Mouse (Mus musculus) kidney, postnatal 14 days (tissue): ENCODE measurements around the gene Fam171a1.
"Not testable (repeated sequence)": the region's sequence is repeated elsewhere in the genome, so short reads cannot be mapped to it uniquely, and the experiment has no call there.

ENCODE experiments used
- DNase-seq: peaks from one replicate; pipeline ENCODE4 v3.0.0; 2022; ENCODE audit warnings: mixed read lengths

Fam171a1 gene

GRCm38 (mm10) chr2:3113866-3114265, at the start of gene Fam171a1:
Gene Fam171a1 (plus strand): TSS chr2:3114224.
- peak; percentile 19 for DNase-seq

GRCm38 (mm10) chr2:3069140-3069539, 44.9 kb upstream of the Fam171a1 start:
- DNase-seq, result no peak

DNA sequence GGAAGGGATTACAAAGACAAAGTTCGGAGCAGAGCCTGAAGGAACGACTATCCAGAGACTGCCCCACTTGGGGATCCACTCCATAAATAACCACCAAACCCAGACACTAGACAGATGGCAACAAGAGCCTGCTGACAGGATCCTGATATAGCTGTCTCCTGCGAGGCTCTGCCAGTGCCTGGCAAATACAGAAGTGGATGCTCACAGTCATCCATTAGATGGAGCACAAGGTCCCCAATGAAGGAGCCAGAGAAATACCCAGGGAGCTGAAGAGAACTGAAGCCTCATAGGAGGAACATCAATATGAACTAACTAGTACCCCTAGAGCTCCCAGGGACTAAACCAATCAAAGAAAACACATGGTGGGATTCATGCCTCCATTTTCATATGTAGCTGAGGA, 25.7 kb upstream of the Fam171a1 start:
- DNase-seq, result not testable (repeated sequence)

GRCm38 (mm10) chr2:3089274-3089673, 24.8 kb upstream of the Fam171a1 start:
- DNase-seq, result peak; percentile 44

DNA sequence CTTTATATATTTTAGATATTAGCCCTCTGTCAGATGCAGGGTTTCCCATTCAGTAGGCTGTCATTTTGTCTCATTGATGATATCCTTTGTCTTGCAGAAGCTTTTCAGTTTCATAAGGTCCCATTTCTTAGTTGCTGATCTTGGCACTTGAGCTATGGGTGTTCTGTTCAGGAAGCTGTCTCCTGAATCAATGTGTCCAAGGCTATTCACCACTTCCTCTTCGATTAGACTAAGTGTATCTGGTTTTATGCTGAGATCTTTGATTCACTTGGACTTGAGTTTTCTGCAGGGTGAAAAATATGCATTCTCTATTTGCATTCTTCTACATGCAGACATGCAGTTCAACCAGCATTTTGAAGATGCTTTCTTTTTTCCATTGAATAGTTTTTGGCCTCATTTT, 17.9 kb upstream of the Fam171a1 start:
- DNase-seq, result no peak

GRCm38 (mm10) chr2:3099971-3100370, 14.1 kb upstream of the Fam171a1 start:
- DNase-seq, result no peak

GRCm38 (mm10) chr2:3101292-3101957, 12.6 kb upstream of the Fam171a1 start:
- DNase-seq, result no peak

DNA sequence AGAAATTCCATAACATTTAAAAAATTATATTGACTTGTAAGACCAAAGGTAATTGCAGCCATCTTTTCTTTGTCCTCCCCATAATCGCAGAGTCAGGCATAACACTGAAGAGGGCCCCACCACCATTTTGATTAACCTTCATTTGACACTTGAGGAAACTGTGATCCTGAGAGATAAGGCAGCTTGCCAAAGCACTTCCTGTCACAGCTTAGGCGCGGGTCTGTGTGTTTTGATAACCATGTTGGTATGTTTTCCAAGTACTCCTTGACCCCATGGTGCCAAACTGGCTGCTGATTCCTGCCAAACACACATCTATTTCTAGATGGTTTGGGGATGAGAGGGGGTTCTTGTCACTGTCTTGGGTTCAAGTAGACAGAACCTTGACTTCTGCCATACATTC, 11.7 kb upstream of the Fam171a1 start:
- peak; percentile 59 for DNase-seq

- no peak for DNase-seq
Observed at GRCm38 (mm10) chr2:3107471-3107870, 6.6 kb upstream of the Fam171a1 start.

DNA sequence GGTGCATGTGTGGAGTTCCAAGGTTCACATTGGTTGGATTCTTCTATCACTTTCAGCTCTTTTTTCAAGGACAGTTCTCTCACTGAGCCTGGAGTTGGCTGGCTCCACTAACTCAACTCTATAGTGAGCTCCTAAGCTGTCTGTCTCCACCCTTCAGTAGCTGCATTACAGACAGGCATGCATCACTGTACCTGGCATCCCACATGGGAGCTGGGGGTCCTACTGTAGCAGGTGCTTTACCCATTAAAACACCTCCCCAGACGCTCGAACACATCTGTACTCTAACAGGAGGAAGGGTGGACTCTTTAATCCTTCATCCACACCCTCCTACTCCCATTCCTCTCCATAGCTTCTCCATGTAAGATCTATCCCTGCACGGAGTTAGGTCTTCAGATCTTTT, 5.6 kb upstream of the Fam171a1 start:
- DNase-seq, result no peak

- no peak for DNase-seq
Observed at GRCm38 (mm10) chr2:3108834-3109233, 5.2 kb upstream of the Fam171a1 start.

GRCm38 (mm10) chr2:3117855-3118202, 3.8 kb downstream of the Fam171a1 start:
- DNase-seq, result no peak

- DNase-seq, result peak; percentile 94
Observed at GRCm38 (mm10) chr2:3118203-3118941, 4.3 kb downstream of the Fam171a1 start.

- DNase-seq, result no peak
Observed at GRCm38 (mm10) chr2:3118969-3119368, 4.9 kb downstream of the Fam171a1 start.

DNA sequence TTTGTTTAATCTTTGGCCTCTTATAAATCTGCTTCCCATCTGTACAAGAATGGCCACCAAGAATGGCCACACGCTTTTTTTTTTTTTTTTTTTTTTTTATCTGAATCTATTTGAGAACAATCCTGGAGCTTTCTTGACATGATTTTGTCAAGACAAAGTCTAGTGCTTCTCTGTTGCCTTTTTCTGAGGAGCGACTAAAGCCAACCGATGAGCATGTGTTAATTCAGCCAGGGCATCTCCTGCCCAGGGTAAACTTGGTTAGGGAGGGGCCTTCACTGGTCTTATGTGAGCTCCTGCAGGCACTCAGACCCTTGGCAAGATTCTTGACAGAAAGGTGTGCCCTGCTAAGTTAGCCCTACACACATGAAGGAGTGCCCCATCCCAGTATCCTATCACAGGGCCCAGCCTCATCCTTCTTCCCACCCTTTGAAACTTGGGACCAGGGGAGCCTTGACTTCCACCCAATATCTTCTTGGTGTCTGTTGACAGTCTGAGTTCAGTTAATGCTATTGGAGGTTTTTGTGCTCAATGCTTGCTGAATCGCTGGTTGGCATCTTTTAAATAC, 5.4 kb downstream of the Fam171a1 start:
- no peak for DNase-seq

GRCm38 (mm10) chr2:3122571-3122970, 8.5 kb downstream of the Fam171a1 start:
- DNase-seq, result no peak

GRCm38 (mm10) chr2:3127256-3127883, 13.3 kb downstream of the Fam171a1 start:
- no peak for DNase-seq

- DNase-seq, result no peak
Observed at GRCm38 (mm10) chr2:3128344-3128871, 14.4 kb downstream of the Fam171a1 start.

- DNase-seq, result peak; percentile 77
Observed at GRCm38 (mm10) chr2:3128910-3129309, 14.9 kb downstream of the Fam171a1 start.

DNA sequence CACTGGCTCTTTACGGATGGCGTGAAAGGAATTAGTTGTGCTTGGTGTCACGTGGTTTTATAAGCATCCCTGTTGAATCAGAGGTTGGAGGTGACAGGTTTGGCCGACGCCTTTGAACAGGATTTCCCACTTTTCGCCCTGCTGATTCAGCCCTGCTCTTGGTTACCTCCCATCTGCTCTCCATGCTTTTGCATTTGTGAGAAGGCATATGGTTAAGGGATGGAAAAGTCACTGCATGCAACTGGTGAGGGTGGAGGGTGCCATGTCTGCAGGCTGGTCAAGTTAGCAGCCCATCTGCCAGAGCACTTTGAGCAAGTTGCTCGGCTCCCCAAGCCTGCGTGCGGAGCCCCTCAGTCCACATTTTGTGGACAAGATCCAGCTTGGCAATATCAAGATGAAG, 18.4 kb downstream of the Fam171a1 start:
- DNase-seq, result no peak

- DNase-seq, result peak; percentile 81
Observed at GRCm38 (mm10) chr2:3134580-3135296, 20.7 kb downstream of the Fam171a1 start.

- DNase-seq, result no peak
Observed at GRCm38 (mm10) chr2:3135297-3135684, 21.3 kb downstream of the Fam171a1 start.

GRCm38 (mm10) chr2:3138308-3138707, 24.3 kb downstream of the Fam171a1 start:
- DNase-seq, result peak; percentile 83
